Mouse (Mus musculus) ES-Bruce4 (cell line): ENCODE results near the gene Rbm44.

Source experiments
- CTCF ChIP-seq: IDR thresholded peaks from one replicate; pipeline ENCODE4 v1.8.1; 2011; ENCODE audit warnings: low read depth, low read length
- EP300 ChIP-seq: IDR thresholded peaks from 2 replicates; pipeline ENCODE4 v1.6.1; 2011; ENCODE audit warnings: low read depth, low read length; ENCODE audit not compliant: insufficient read depth
- POLR2A ChIP-seq: IDR thresholded peaks from one replicate; pipeline ENCODE4 v1.8.1; 2011; ENCODE audit warnings: low read length; ENCODE audit not compliant: insufficient read depth

- TF ChIP-seq CTCF, result no peak
- TF ChIP-seq EP300, result no peak
- TF ChIP-seq POLR2A, result no peak
Observed at GRCm38 (mm10) chr1:91176871-91177270, 32.0 kb downstream of the Rbm44 start.
